Mouse (Mus musculus): ENCODE measurements around the gene Ccdc80.

Ccdc80 gene

GRCm38 (mm10) chr16:45118760-45119159, 25.6 kb downstream of the Ccdc80 start:
- DNase-seq: no peak

- peak; percentile 24 to 48 for DNase-seq
These were observed 27.7 kb downstream of the Ccdc80 start for GRCm38 (mm10) chr16:45120844-45121425.

- DNase-seq: no peak
These were observed 29.4 kb downstream of the Ccdc80 start for GRCm38 (mm10) chr16:45122571-45122970.

- no peak for DNase-seq
These were observed 31.3 kb downstream of the Ccdc80 start for GRCm38 (mm10) chr16:45124230-45125203.

- DNase-seq: no peak
These were observed 34.9 kb downstream of the Ccdc80 start for GRCm38 (mm10) chr16:45127936-45128710.

- no peak for DNase-seq
These were observed 48.5 kb downstream of the Ccdc80 start for GRCm38 (mm10) chr16:45141711-45142110.

- DNase-seq: no peak
These were observed 49.4 kb downstream of the Ccdc80 start for GRCm38 (mm10) chr16:45142565-45142964.

GRCm38 (mm10) chr16:45145119-45145518, 51.9 kb downstream of the Ccdc80 start:
- DNase-seq: no peak

- no peak for DNase-seq
These were observed 55.4 kb downstream of the Ccdc80 start for GRCm38 (mm10) chr16:45148488-45149082.

- DNase-seq: peak; percentile 47 to 66
These were observed 61.6 kb downstream of the Ccdc80 start for GRCm38 (mm10) chr16:45154741-45155250.

- peak; percentile 86 to 90 for DNase-seq
These were observed 64.9 kb downstream of the Ccdc80 start for GRCm38 (mm10) chr16:45158136-45158521.

GRCm38 (mm10) chr16:45158522-45159388, 65.6 kb downstream of the Ccdc80 start, which contains the start of the genes Slc35a5 and Atg3:
Gene Slc35a5 (minus strand): TSS chr16:45158706.
Gene Atg3 (plus strand): TSS chr16:45158785.
- peak; percentile 98 for DNase-seq

GRCm38 (mm10) chr16:45159389-45159716, 66.2 kb downstream of the Ccdc80 start:
- DNase-seq: no peak
